Mouse (Mus musculus) spleen, postnatal 36 days (tissue): Measurements from ENCODE around the gene Socs4.
"Not testable (repeated sequence)": the region's sequence is repeated elsewhere in the genome, so short reads cannot be mapped to it uniquely, and the experiment has no call there.

Experiments
- DNase-seq, 2 experiments: peaks; one replicate each; pipeline ENCODE4 v3.0.0; 2022; ENCODE audit warnings: low spot score in 2 of 2, mixed read lengths in 1 of 2

The Socs4 gene

GRCm38 (mm10) chr14:47287021-47287420 is 10.3 kb downstream of the Socs4 start:
- no peak for DNase-seq

- no peak for DNase-seq
Observed at GRCm38 (mm10) chr14:47291772-47292171, 15.0 kb downstream of the Socs4 start.

GRCm38 (mm10) chr14:47294136-47294535 is 17.4 kb downstream of the Socs4 start:
- no peak for DNase-seq

- DNase-seq, result no peak
Observed at GRCm38 (mm10) chr14:47296232-47296631, 19.5 kb downstream of the Socs4 start.

GRCm38 (mm10) chr14:47297785-47298407 is 21.2 kb downstream of the Socs4 start, which contains the start of gene Mapk1ip1l:
Mapk1ip1l (plus strand) TSS chr14:47298266.
- DNase-seq, result peak; percentile 85

GRCm38 (mm10) chr14:47298408-47298792 is 21.7 kb downstream of the Socs4 start:
- no peak for DNase-seq

- DNase-seq, result peak in 1 of 2 experiments; percentile 25
Observed at GRCm38 (mm10) chr14:47298819-47299261, 22.1 kb downstream of the Socs4 start.

GRCm38 (mm10) chr14:47302885-47303680 is 26.4 kb downstream of the Socs4 start:
- DNase-seq, result no peak

GRCm38 (mm10) chr14:47304814-47305405 is 28.2 kb downstream of the Socs4 start:
- no peak for DNase-seq

GRCm38 (mm10) chr14:47305933-47306332 is 29.2 kb downstream of the Socs4 start:
- DNase-seq, result no peak

- DNase-seq, result no peak
Observed at GRCm38 (mm10) chr14:47307669-47308068, 30.9 kb downstream of the Socs4 start.

GRCm38 (mm10) chr14:47309061-47309460 is 32.3 kb downstream of the Socs4 start:
- DNase-seq, result no peak

- DNase-seq, result no peak
Observed at GRCm38 (mm10) chr14:47310342-47311181, 33.8 kb downstream of the Socs4 start.

GRCm38 (mm10) chr14:47319362-47319761 is 42.6 kb downstream of the Socs4 start:
- no peak for DNase-seq

- DNase-seq, result not testable (repeated sequence)
Observed at GRCm38 (mm10) chr14:47321581-47321980, 44.9 kb downstream of the Socs4 start.

- DNase-seq, result no peak
Observed at GRCm38 (mm10) chr14:47325965-47326761, 49.4 kb downstream of the Socs4 start.

- DNase-seq, result no peak
Observed at GRCm38 (mm10) chr14:47327347-47327746, 50.6 kb downstream of the Socs4 start.

GRCm38 (mm10) chr14:47331920-47332319 is 55.2 kb downstream of the Socs4 start:
- no peak for DNase-seq

- DNase-seq, result peak; percentile 43 to 55
Observed at GRCm38 (mm10) chr14:47334819-47335218, 58.1 kb downstream of the Socs4 start.

- no peak for DNase-seq
Observed at GRCm38 (mm10) chr14:47335300-47335699, 58.6 kb downstream of the Socs4 start.
